Mouse (Mus musculus) left cerebral cortex, postnatal 25 days (tissue): Measurements from ENCODE around the gene Actn4. TPM values are rescaled to one million over a fixed set of nuclear protein-coding genes. Genes with fewer than 3 reads are reported as not detected.
A peak's percentile ranks its signal among the peaks of the same experiment; 100 is the strongest.

ENCODE experiments used
- DNase-seq, 2 experiments: peaks; one replicate each; pipeline ENCODE4 v3.0.0; 2022; ENCODE audit warnings: low spot score in 2 of 2, mixed read lengths in 1 of 2
- intact Hi-C: fragments of 180-260 bp; cut with DNase I; formaldehyde crosslinking; loops from one replicate; pipeline ENCODE4 v1.15.1; 2025
- total RNA-seq, 2 experiments: library from RNA; stranded (reverse); gene quantifications; 2 replicates each; pipeline ENCODE4 v1.2.3; 2021

Gene Actn4
- total RNA-seq, result 100 to 1,000 TPM; 190 to 202 TPM

- intact Hi-C loops, result loop anchor here (2.0 kb wide), 1 partner anchor 59 kb away; no protein-coding TSS in a partner anchor
These were observed at the start of gene Actn4 for GRCm38 (mm10) chr7:28961927-28962670. Gene Actn4 (minus strand): TSS chr7:28962340.

GRCm38 (mm10) chr7:29008714-29009113, 46.6 kb upstream of the Actn4 start:
- DNase-seq, result no peak
- intact Hi-C loops, result no loop called here

More at GRCm38 (mm10) chr7:28961927-28962670, at the start of gene Actn4:
- DNase-seq, result peak; percentile 99

- DNase-seq, result no peak
- intact Hi-C loops, result no loop called here
These were observed 46.0 kb upstream of the Actn4 start for GRCm38 (mm10) chr7:29008171-29008570.

GRCm38 (mm10) chr7:29007224-29008101, 45.3 kb upstream of the Actn4 start:
- intact Hi-C loops, result no loop called here
- DNase-seq, result peak in 1 of 2 experiments; percentile 28

- peak; percentile 9 to 27 for DNase-seq
- intact Hi-C loops, result no loop called here
These were observed 38.8 kb upstream of the Actn4 start for GRCm38 (mm10) chr7:29000651-29001605.

- intact Hi-C loops, result no loop called here
- no peak for DNase-seq
These were observed 31.3 kb upstream of the Actn4 start for GRCm38 (mm10) chr7:28993402-28993801.

- intact Hi-C loops, result no loop called here
- no peak for DNase-seq
These were observed 30.9 kb upstream of the Actn4 start for GRCm38 (mm10) chr7:28992997-28993396.

- no peak for DNase-seq
- intact Hi-C loops, result no loop called here
These were observed 29.5 kb upstream of the Actn4 start for GRCm38 (mm10) chr7:28991616-28992015.

GRCm38 (mm10) chr7:28990766-28991273, 28.7 kb upstream of the Actn4 start:
- no peak for DNase-seq
- intact Hi-C loops, result no loop called here

GRCm38 (mm10) chr7:28985207-28985606, 23.1 kb upstream of the Actn4 start:
- DNase-seq, result no peak
- intact Hi-C loops, result no loop called here

- intact Hi-C loops, result no loop called here
- no peak for DNase-seq
These were observed 22.3 kb upstream of the Actn4 start for GRCm38 (mm10) chr7:28984452-28984851.

GRCm38 (mm10) chr7:28983849-28984248, 21.7 kb upstream of the Actn4 start:
- intact Hi-C loops, result no loop called here
- DNase-seq, result no peak

GRCm38 (mm10) chr7:28983141-28983564, 21.0 kb upstream of the Actn4 start:
- intact Hi-C loops, result no loop called here
- no peak for DNase-seq

GRCm38 (mm10) chr7:28982274-28983013, 20.3 kb upstream of the Actn4 start:
- no peak for DNase-seq
- intact Hi-C loops, result loop anchor here (1.0 kb wide), 1 partner anchor 216 kb away; the partner anchor contains the start of gene Sirt2

GRCm38 (mm10) chr7:28981651-28982273, 19.6 kb upstream of the Actn4 start, which contains the start of the genes Eif3k and Map4k1:
Gene Eif3k (minus strand): TSS chr7:28981864.
Gene Map4k1 (plus strand): TSS chr7:28982050.
- intact Hi-C loops, result loop anchor here (1.0 kb wide), 1 partner anchor 215 kb away; the partner anchor contains the start of gene Sirt2
- DNase-seq, result peak; percentile 99 to 100

- no peak for DNase-seq
- intact Hi-C loops, result no loop called here
These were observed 15.4 kb upstream of the Actn4 start for GRCm38 (mm10) chr7:28977556-28977955.

GRCm38 (mm10) chr7:28973025-28973424, 10.9 kb upstream of the Actn4 start:
- DNase-seq, result no peak
- intact Hi-C loops, result no loop called here

GRCm38 (mm10) chr7:28972542-28972985, 10.4 kb upstream of the Actn4 start:
- intact Hi-C loops, result loop anchor here (1.0 kb wide), 1 partner anchor 67 kb away; no protein-coding TSS in a partner anchor
- DNase-seq, result peak; percentile 69 to 80
